Mouse (Mus musculus) small intestine, adult 2 months (tissue): Measurements from ENCODE around the gene Ipo9. TPM values are rescaled to one million over a fixed set of nuclear protein-coding genes. Genes with fewer than 3 reads are reported as not detected.

Source experiments
- H3K27ac ChIP-seq: fragments of 200-500 bp; 2 replicates; pipeline ENCODE4 v1.5.1; 2012; ENCODE audit warnings: low read depth, low read length, control low read depth, inconsistent platforms; ENCODE audit not compliant: insufficient read depth
- H3K27me3 ChIP-seq: fragments of 200-500 bp; 2 replicates; pipeline ENCODE4 v1.6.1; 2012; ENCODE audit warnings: mild to moderate bottlenecking, moderate library complexity, low read length, inconsistent platforms; ENCODE audit not compliant: control insufficient read depth, insufficient read depth
- H3K36me3 ChIP-seq: fragments of 200-500 bp; 2 replicates; pipeline ENCODE4 v1.6.1; 2012; ENCODE audit warnings: mild to moderate bottlenecking, low read length, control low read depth, inconsistent platforms; ENCODE audit not compliant: control insufficient read depth, insufficient read depth
- H3K4me1 ChIP-seq: fragments of 200-500 bp; 2 replicates; pipeline ENCODE4 v1.6.1; 2012; ENCODE audit warnings: low read length, inconsistent platforms, mixed read lengths; ENCODE audit not compliant: control insufficient read depth, insufficient read depth, insufficient read length
- H3K4me3 ChIP-seq: fragments of 200-500 bp; 2 replicates; pipeline ENCODE4 v1.5.1; 2012; ENCODE audit warnings: low read depth, mild to moderate bottlenecking, control low read depth, inconsistent platforms, low read length, moderate library complexity
- CTCF ChIP-seq: fragments of 200-500 bp; IDR thresholded peaks from 2 replicates; pipeline ENCODE4 v1.5.1; 2012; ENCODE audit warnings: low read depth, mild to moderate bottlenecking, control low read depth, inconsistent platforms, low read length, moderate library complexity, mixed read lengths; ENCODE audit not compliant: insufficient replicate concordance, insufficient read length; ENCODE audit errors: extremely low read depth
- POLR2A ChIP-seq: fragments of 200-500 bp; IDR thresholded peaks from 2 replicates; pipeline ENCODE4 v1.6.1; 2012; ENCODE audit warnings: low read depth, mild to moderate bottlenecking, control low read depth, inconsistent platforms, low read length, moderate library complexity
- WGBS: fragments of 180-500 bp; shearing (Covaris S2); methylation state at CpG from one replicate; pipeline ENCODE4 v1.1.7; 2018; 5-methylcytosine and 5-hydroxymethylcytosine counted together
- polyA plus RNA-seq: library from polyadenylated mRNA; depleted of rRNA; stranded (reverse); fragments of >200 nt; gene quantifications from 2 replicates; pipeline ENCODE4 v1.2.3, GENCODE M21; 2012

Gene Ipo9
- polyA plus RNA-seq, 1 experiment: 28.8 TPM

GRCm38 (mm10) chr1:135466935-135467334, 36.6 kb upstream of the Ipo9 start:
- H3K27ac ChIP-seq: no peak overlapping the region
- WGBS: 26% methylated on average over 3 of the region's 3 CpGs
- H3K4me3 ChIP-seq: no peak overlapping the region
- TF ChIP-seq POLR2A (no peak), CTCF (no peak)
- H3K36me3 ChIP-seq: peaks cover 9% of the 10 kb centered on the region; the same call in 1 of the 2 replicates
- no peaks in the 10 kb centered on the region; the same call in 1 of the 2 replicates for H3K4me1 ChIP-seq
- H3K27me3 ChIP-seq: no peaks in the 10 kb centered on the region

DNA sequence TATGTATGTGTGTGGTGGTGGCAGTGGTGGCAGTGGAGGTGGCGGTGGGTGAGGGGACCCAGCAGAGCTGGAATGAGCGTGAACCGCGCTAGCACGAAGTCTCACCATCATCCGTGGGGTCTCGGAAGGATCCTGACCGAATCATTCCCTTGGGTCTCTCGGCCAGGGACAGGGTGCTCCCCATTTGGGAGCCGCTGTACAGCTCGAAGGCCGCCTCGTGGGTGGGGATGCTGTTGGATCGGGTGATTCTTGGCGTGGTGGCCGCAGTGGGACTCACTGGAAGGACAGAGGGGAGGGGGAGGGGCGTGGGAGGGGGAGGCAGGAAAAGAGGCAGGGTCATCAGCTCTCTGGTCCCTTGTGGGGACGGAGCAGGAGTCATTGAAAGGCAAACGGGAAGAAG, 35.4 kb upstream of the Ipo9 start:
- WGBS: 93% methylated on average over 18 of the region's 19 CpGs
- peaks cover 7% of the 10 kb centered on the region; the same call in 1 of the 2 replicates for H3K36me3 ChIP-seq
- no peaks in the 10 kb centered on the region; the same call in 1 of the 2 replicates for H3K4me1 ChIP-seq
- no peak overlapping the region for H3K27ac ChIP-seq
- H3K27me3 ChIP-seq: no peaks in the 10 kb centered on the region
- no peak for TF ChIP-seq CTCF
- no peak for TF ChIP-seq POLR2A
- no peak overlapping the region for H3K4me3 ChIP-seq

DNA sequence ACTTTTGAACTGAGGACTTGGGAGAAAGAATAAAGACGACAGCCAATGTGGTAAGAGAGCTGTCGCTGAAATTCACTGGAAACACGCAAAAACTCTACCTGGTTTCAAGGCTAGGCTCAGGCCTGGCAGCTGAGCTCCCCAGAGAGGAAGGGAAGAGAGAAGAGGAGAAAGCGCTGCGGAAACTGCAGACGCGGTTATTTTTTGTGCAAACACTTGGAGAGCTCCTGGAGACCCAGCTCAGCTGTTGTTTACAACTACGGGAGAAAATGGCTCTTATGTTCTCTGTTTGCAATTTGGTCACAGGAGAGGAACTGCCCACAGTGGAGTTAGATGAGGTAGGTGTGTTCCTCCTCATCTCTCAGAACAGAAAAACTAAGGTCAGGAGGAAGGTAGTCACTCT, 32.4 kb upstream of the Ipo9 start:
- 67% methylated on average over 8 of the region's 8 CpGs for WGBS
- Histone ChIP-seq H3K27ac (peak overlapping the region; percentile 35), H3K27me3 (no peaks in the 10 kb centered on the region), H3K4me1 (no peaks in the 10 kb centered on the region; the same call in 1 of the 2 replicates), H3K4me3 (no peak overlapping the region), H3K36me3 (peaks cover 10% of the 10 kb centered on the region; the same call in 1 of the 2 replicates)
- TF ChIP-seq CTCF (no peak), POLR2A (no peak)

- no peak for TF ChIP-seq POLR2A
- TF ChIP-seq CTCF: no peak
- Histone ChIP-seq H3K27me3 (no peaks in the 10 kb centered on the region), H3K4me1 (no peaks in the 10 kb centered on the region; the same call in 1 of the 2 replicates), H3K27ac (peak overlapping the region; percentile 35), H3K4me3 (no peak overlapping the region), H3K36me3 (peaks cover 10% of the 10 kb centered on the region; the same call in 1 of the 2 replicates)
- 74% methylated on average over 4 of the region's 4 CpGs for WGBS
These were observed 32.0 kb upstream of the Ipo9 start for GRCm38 (mm10) chr1:135462304-135462703.

GRCm38 (mm10) chr1:135461097-135461730, 30.9 kb upstream of the Ipo9 start:
- WGBS: 83% methylated on average over 3 of the region's 3 CpGs
- no peaks in the 10 kb centered on the region; the same call in 1 of the 2 replicates for H3K4me1 ChIP-seq
- no peak for TF ChIP-seq POLR2A
- TF ChIP-seq CTCF: peak; percentile 84; the same call in 1 of the 2 replicates
- H3K36me3 ChIP-seq: peaks cover 9% of the 10 kb centered on the region; the same call in 1 of the 2 replicates
- H3K27ac ChIP-seq: no peak overlapping the region
- no peak overlapping the region for H3K4me3 ChIP-seq
- no peaks in the 10 kb centered on the region for H3K27me3 ChIP-seq

- Histone ChIP-seq H3K4me3 (no peak overlapping the region), H3K4me1 (no peaks in the 10 kb centered on the region; the same call in 1 of the 2 replicates), H3K27ac (no peak overlapping the region), H3K27me3 (no peaks in the 10 kb centered on the region), H3K36me3 (peaks cover 8% of the 10 kb centered on the region; the same call in 1 of the 2 replicates)
- TF ChIP-seq CTCF (no peak), POLR2A (no peak)
- 89% methylated on average over 16 of the region's 16 CpGs for WGBS
These were observed 30.2 kb upstream of the Ipo9 start for GRCm38 (mm10) chr1:135460521-135460920.

DNA sequence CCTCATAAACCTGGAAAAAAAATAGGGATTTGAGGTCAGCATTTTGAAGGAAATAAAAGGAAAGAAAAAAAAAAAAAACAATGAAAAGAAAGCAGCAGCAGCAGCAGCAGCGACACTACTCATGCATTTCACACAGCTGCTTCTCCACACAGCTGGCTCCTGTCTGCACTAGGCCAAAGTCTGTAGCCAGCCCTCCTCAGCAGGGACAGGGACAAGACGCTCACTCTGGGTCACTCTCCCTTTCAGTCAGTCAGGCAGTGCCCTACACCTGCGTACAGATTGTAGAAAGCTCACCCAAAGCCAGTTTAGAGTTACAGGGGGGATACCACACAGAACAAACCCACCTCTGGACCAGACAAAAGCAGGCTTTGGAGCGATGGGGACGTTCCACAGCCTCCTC, 27.6 kb upstream of the Ipo9 start:
- Histone ChIP-seq H3K27me3 (no peaks in the 10 kb centered on the region), H3K4me3 (no peak overlapping the region), H3K4me1 (no peaks in the 10 kb centered on the region; the same call in 1 of the 2 replicates), H3K27ac (no peak overlapping the region), H3K36me3 (peaks cover 12% of the 10 kb centered on the region)
- WGBS: 91% methylated on average over 5 of the region's 5 CpGs
- TF ChIP-seq POLR2A (no peak), CTCF (no peak)

DNA sequence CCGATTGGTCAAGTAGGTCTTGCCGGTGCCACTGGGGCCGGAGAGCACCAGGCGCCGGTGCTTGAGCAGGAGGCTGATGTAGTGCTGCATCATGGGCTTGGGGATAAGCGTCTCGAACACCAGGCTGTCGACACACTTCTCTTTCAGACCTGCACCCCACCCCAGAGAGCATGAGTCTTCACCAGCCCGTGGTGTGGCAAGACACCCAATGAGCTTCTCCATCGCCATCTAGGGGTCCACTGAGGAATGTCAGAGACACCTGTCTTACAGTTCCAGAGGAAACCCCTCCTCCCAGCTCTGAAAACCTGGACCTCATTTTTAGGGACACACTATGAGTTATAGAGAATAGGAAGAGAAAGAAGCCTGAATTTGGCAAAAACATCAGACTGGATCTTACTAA, 22.0 kb upstream of the Ipo9 start:
- Histone ChIP-seq H3K4me1 (no peaks in the 10 kb centered on the region), H3K27me3 (no peaks in the 10 kb centered on the region), H3K4me3 (no peak overlapping the region), H3K36me3 (peaks cover 22% of the 10 kb centered on the region), H3K27ac (no peak overlapping the region)
- TF ChIP-seq CTCF: peak; percentile 37; the same call in 1 of the 2 replicates
- TF ChIP-seq POLR2A: no peak
- 74% methylated on average over 10 of the region's 10 CpGs for WGBS
